Mouse (Mus musculus): ENCODE results near the gene Trim8.

Gene Trim8

GRCm38 (mm10) chr19:46525691-46526631, 24.5 kb downstream of the Trim8 start:
- no peak for DNase-seq

GRCm38 (mm10) chr19:46527632-46528528, 26.4 kb downstream of the Trim8 start:
- no peak for DNase-seq

GRCm38 (mm10) chr19:46528529-46529213, 27.2 kb downstream of the Trim8 start:
- peak; percentile 81 for DNase-seq

- DNase-seq = peak; percentile 51
These were observed 28.3 kb downstream of the Trim8 start for GRCm38 (mm10) chr19:46529601-46530448.

- DNase-seq = peak; percentile 44
These were observed 29.0 kb downstream of the Trim8 start for GRCm38 (mm10) chr19:46530449-46530990.

- DNase-seq = peak; percentile 63
These were observed 29.8 kb downstream of the Trim8 start for GRCm38 (mm10) chr19:46531071-46532030.

GRCm38 (mm10) chr19:46532031-46532688, 30.7 kb downstream of the Trim8 start:
- no peak for DNase-seq

- no peak for DNase-seq
These were observed 31.6 kb downstream of the Trim8 start for GRCm38 (mm10) chr19:46533066-46533465.

GRCm38 (mm10) chr19:46533525-46533924, 32.0 kb downstream of the Trim8 start:
- no peak for DNase-seq

- no peak for DNase-seq
These were observed 33.1 kb downstream of the Trim8 start for GRCm38 (mm10) chr19:46534542-46535098.

- no peak for DNase-seq
These were observed 35.9 kb downstream of the Trim8 start for GRCm38 (mm10) chr19:46537357-46537756.

- DNase-seq = no peak
These were observed 36.7 kb downstream of the Trim8 start for GRCm38 (mm10) chr19:46538213-46538612.

- DNase-seq = no peak
These were observed 41.2 kb downstream of the Trim8 start for GRCm38 (mm10) chr19:46542750-46543149.

GRCm38 (mm10) chr19:46547565-46547964, 46.1 kb downstream of the Trim8 start:
- no peak for DNase-seq

- DNase-seq = no peak
These were observed 46.6 kb downstream of the Trim8 start for GRCm38 (mm10) chr19:46548110-46548509.

GRCm38 (mm10) chr19:46550385-46550784, 48.9 kb downstream of the Trim8 start:
- DNase-seq = no peak

GRCm38 (mm10) chr19:46552496-46552895, 51.0 kb downstream of the Trim8 start:
- DNase-seq = no peak

GRCm38 (mm10) chr19:46553541-46553955, 52.0 kb downstream of the Trim8 start:
- no peak for DNase-seq

- DNase-seq = no peak
These were observed 56.5 kb downstream of the Trim8 start for GRCm38 (mm10) chr19:46558009-46558408.
